Mouse (Mus musculus) midbrain, postnatal 0 days (tissue): ENCODE measurements at regions not wholly inside any gene's neighbourhood (a gene's known extent, or its start where the extent isn't known, plus 50 kb on each side); places are given as distances from the start of the nearest gene placed in this dataset.

Source experiments
- ATAC-seq: fragments of 200-750 bp; cut with Nextera tagmentation; 2 replicates; pipeline ENCODE4 v1.8.0; 2017; ENCODE audit warnings: moderate number of reproducible peaks, mild to moderate bottlenecking, moderate TSS enrichment, moderate library complexity; ENCODE audit not compliant: low FRiP score
- DNase-seq: peaks from one replicate; pipeline ENCODE4 v3.0.0-alpha.2; 2015; ENCODE audit warnings: low spot score
- H3K27ac ChIP-seq: fragments of 300-500 bp; sonication (generic); 2 replicates; pipeline ENCODE4 v1.5.1; 2014; ENCODE audit warnings: low read depth, mild to moderate bottlenecking, low read length, mixed read lengths
- H3K27me3 ChIP-seq: fragments of 300-500 bp; sonication (generic); 2 replicates; pipeline ENCODE4 v1.6.1; 2014; ENCODE audit warnings: low read length, control low read depth, mixed read lengths; ENCODE audit not compliant: insufficient read depth
- H3K36me3 ChIP-seq: fragments of 300-500 bp; sonication (generic); 2 replicates; pipeline ENCODE4 v1.6.1; 2014; ENCODE audit warnings: low read length, control low read depth, mixed read lengths; ENCODE audit not compliant: insufficient read depth
- H3K4me1 ChIP-seq: fragments of 300-500 bp; sonication (generic); 2 replicates; pipeline ENCODE4 v1.6.1; 2014; ENCODE audit warnings: mild to moderate bottlenecking, control low read depth, antibody characterized with exemption, low read length, mixed read lengths; ENCODE audit not compliant: insufficient read depth
- H3K4me2 ChIP-seq: fragments of 300-500 bp; sonication (generic); 2 replicates; pipeline ENCODE4 v1.6.1; 2014; ENCODE audit warnings: low read depth, mild to moderate bottlenecking, low read length, mixed read lengths; ENCODE audit not compliant: poor library complexity, severe bottlenecking
- H3K4me3 ChIP-seq: fragments of 300-500 bp; sonication (generic); 2 replicates; pipeline ENCODE4 v1.5.1; 2014; ENCODE audit warnings: low read depth, mild to moderate bottlenecking, low read length, moderate library complexity
- H3K9ac ChIP-seq: fragments of 300-500 bp; sonication (generic); replicated peaks from 2 replicates; pipeline ENCODE4 v1.6.1; 2014; ENCODE audit warnings: mild to moderate bottlenecking, low read length, moderate library complexity, mixed read lengths; ENCODE audit not compliant: poor library complexity, severe bottlenecking
- H3K9me3 ChIP-seq: fragments of 300-500 bp; sonication (generic); 2 replicates; pipeline ENCODE4 v1.6.1; 2016; ENCODE audit warnings: low read length, control low read depth
- CTCF ChIP-seq: IDR thresholded peaks from 2 replicates; pipeline ENCODE4 v1.5.1; 2016; ENCODE audit warnings: antibody characterized with exemption, mild to moderate bottlenecking
- WGBS: fragments of 180-500 bp; shearing (Covaris S2); extraction: QIAGEN DNeasy Blood & Tissue Kit; methylation state at CpG from one replicate; pipeline ENCODE4 v1.1.7; 2014; 5-methylcytosine and 5-hydroxymethylcytosine counted together

GRCm38 (mm10) chr5:75869535-75869934 is 108.7 kb downstream of the Kdr start:
- Histone ChIP-seq H3K4me2 (no peak overlapping the region), H3K36me3 (no peaks in the 10 kb centered on the region), H3K27me3 (no peaks in the 10 kb centered on the region), H3K27ac (no peak overlapping the region), H3K9ac (no peak overlapping the region), H3K4me3 (no peak overlapping the region), H3K4me1 (no peaks in the 10 kb centered on the region), H3K9me3 (no peaks in the 10 kb centered on the region)
- ATAC-seq, result no peak
- TF ChIP-seq CTCF, result no peak
- DNase-seq, result no peak
- WGBS, result 20% methylated on average over 4 of the region's 4 CpGs

GRCm38 (mm10) chr5:75865096-75865495 is 113.2 kb downstream of the Kdr start:
- Histone ChIP-seq H3K9ac (no peak overlapping the region), H3K36me3 (no peaks in the 10 kb centered on the region), H3K27me3 (0 out of 2 replicates have a peak, but pooled peaks cover 4% of the 10 kb centered on the region), H3K4me2 (no peak overlapping the region), H3K4me3 (no peak overlapping the region), H3K9me3 (no peaks in the 10 kb centered on the region), H3K4me1 (no peaks in the 10 kb centered on the region), H3K27ac (no peak overlapping the region)
- no peak for ATAC-seq
- DNase-seq, result no peak
- 96% methylated on average over 6 of the region's 6 CpGs for WGBS
- no peak for TF ChIP-seq CTCF

- Histone ChIP-seq H3K27me3 (0 out of 2 replicates have a peak, but pooled peaks cover 4% of the 10 kb centered on the region), H3K9ac (no peak overlapping the region), H3K4me1 (no peaks in the 10 kb centered on the region), H3K4me3 (no peak overlapping the region), H3K4me2 (no peak overlapping the region), H3K9me3 (no peaks in the 10 kb centered on the region), H3K36me3 (no peaks in the 10 kb centered on the region), H3K27ac (no peak overlapping the region)
- DNase-seq, result no peak
- ATAC-seq, result no peak
- 54% methylated on average over 6 of the region's 6 CpGs for WGBS
- no peak for TF ChIP-seq CTCF
Observed at GRCm38 (mm10) chr5:75863358-75863757, 114.9 kb downstream of the Kdr start.

- no peak overlapping the region for H3K27ac ChIP-seq
- 0 out of 2 replicates have a peak, but pooled peaks cover 4% of the 10 kb centered on the region for H3K27me3 ChIP-seq
- 8% methylated on average over 8 of the region's 8 CpGs for whole genome bisulfite sequencing
- no peak overlapping the region for H3K4me2 ChIP-seq
- no peaks in the 10 kb centered on the region for H3K9me3 ChIP-seq
- H3K36me3 ChIP-seq, result no peaks in the 10 kb centered on the region
- H3K9ac ChIP-seq, result no peak overlapping the region
- no peaks in the 10 kb centered on the region for H3K4me1 ChIP-seq
- DNase-seq (peak; percentile 88), ATAC-seq (peak; percentile 66)
- TF ChIP-seq CTCF, result peak; percentile 94
- H3K4me3 ChIP-seq, result no peak overlapping the region
Observed at GRCm38 (mm10) chr5:75862630-75862991, 115.6 kb downstream of the Kdr start.

GRCm38 (mm10) chr5:75861916-75862629 is 116.2 kb downstream of the Kdr start:
- Histone ChIP-seq H3K4me1 (no peaks in the 10 kb centered on the region), H3K4me3 (no peak overlapping the region), H3K36me3 (no peaks in the 10 kb centered on the region), H3K4me2 (no peak overlapping the region), H3K27me3 (0 out of 2 replicates have a peak, but pooled peaks cover 4% of the 10 kb centered on the region), H3K27ac (no peak overlapping the region), H3K9me3 (no peaks in the 10 kb centered on the region), H3K9ac (no peak overlapping the region)
- 13% methylated on average over 8 of the region's 8 CpGs for WGBS
- no peak for ATAC-seq
- DNase-seq, result no peak
- TF ChIP-seq CTCF, result no peak

GRCm38 (mm10) chr5:75859316-75859836 is 118.9 kb downstream of the Kdr start:
- no peak for ATAC-seq
- Histone ChIP-seq H3K27me3 (0 out of 2 replicates have a peak, but pooled peaks cover 7% of the 10 kb centered on the region), H3K4me1 (no peaks in the 10 kb centered on the region), H3K9ac (no peak overlapping the region), H3K9me3 (no peaks in the 10 kb centered on the region), H3K4me3 (no peak overlapping the region), H3K36me3 (no peaks in the 10 kb centered on the region), H3K27ac (no peak overlapping the region), H3K4me2 (no peak overlapping the region)
- DNase-seq, result no peak
- 95% methylated on average over 8 of the region's 8 CpGs for WGBS
- TF ChIP-seq CTCF, result no peak
